Mouse (Mus musculus) hindlimb bud, embryonic 11.5 days (tissue): Measurements from ENCODE around the gene Gbx2.

Source experiments
- DNase-seq: peaks from one replicate; pipeline ENCODE4 v3.0.0-alpha.2; 2012; ENCODE audit warnings: low read depth, low spot score; ENCODE audit errors: extremely low spot score

Gene Gbx2

GRCm38 (mm10) chr1:89912392-89912791, 18.6 kb downstream of the Gbx2 start:
- DNase-seq: no peak

GRCm38 (mm10) chr1:89909796-89910195, 21.2 kb downstream of the Gbx2 start:
- DNase-seq: no peak

- DNase-seq: no peak
Measured at GRCm38 (mm10) chr1:89902641-89903040, 28.3 kb downstream of the Gbx2 start.

- DNase-seq: no peak
Measured at GRCm38 (mm10) chr1:89902236-89902635, 28.7 kb downstream of the Gbx2 start.

DNA sequence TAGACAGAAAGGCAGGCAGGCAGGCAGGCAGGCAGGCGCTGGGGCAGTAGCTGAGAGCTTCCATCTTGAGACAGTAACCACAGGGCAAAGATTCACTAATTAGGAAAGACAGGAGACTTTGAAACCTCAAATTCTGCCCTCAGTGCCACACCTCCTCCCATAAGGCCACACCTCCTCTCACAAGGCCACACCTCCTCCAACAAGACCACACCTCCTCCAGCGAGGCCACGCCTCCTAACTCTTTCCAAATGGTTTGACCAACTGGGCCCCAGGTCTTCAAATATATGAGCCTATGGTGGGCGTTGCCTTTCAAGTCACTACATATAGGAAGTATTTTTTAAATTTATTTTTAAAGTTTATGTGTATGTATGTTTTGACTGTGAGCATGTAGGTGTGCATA, 29.6 kb downstream of the Gbx2 start:
- no peak for DNase-seq

DNA sequence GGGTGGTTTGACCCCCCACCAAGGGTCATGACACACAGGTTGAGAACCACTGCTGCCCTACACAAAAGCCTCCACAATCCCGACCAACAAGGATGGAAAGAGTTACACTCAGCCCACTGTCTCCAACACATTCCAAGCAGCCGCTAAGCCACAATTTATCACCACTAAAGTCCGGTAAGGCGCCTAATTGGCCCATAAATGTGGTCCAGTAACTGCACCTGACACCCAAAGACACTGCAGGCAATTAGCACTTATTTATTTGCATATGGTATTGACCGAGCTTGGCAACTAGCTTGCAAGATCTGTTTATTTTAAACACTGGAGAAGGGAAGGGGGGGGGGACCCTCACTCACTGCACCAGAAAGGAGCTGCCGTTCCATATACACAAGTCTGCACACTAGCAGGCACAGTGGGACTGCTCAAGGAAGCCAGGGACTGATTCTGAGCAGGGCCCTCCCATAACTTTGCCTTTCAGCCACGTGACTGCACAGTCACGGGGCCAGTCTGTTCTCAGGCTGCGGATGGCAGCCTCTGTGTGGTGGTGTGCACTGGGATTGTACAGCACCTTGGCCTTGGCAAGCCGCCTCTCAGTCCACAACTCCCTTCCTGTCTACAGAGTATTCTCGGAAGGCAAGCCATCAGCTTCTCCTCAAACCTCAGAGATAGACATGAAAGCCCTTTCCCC, 31.1 kb downstream of the Gbx2 start:
- DNase-seq: peak; percentile 33

- DNase-seq: no peak
Measured at GRCm38 (mm10) chr1:89899036-89899435, 31.9 kb downstream of the Gbx2 start.

DNA sequence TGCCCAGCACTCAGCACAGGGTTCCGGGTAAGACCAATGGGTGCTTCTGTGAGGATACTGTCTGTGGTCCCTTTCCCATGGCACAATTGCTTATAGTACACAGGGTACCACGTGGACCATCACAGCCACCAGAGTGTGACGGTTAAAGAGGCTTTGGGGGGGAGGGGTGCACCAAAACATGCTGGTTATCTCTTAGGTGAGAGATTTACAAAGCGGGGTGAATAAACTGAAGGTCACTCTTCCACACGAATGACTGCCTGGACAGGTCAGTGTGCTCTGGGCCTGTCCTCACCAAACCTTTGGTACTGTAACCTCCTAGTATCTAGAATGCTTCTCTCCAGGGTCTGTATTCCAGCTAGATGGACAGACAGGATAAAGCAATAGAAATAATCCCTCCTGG, 35.2 kb downstream of the Gbx2 start:
- no peak for DNase-seq

GRCm38 (mm10) chr1:89892281-89892680, 38.7 kb downstream of the Gbx2 start:
- no peak for DNase-seq

GRCm38 (mm10) chr1:89891400-89891799, 39.6 kb downstream of the Gbx2 start:
- no peak for DNase-seq

- DNase-seq: no peak
Measured at GRCm38 (mm10) chr1:89885696-89886095, 45.3 kb downstream of the Gbx2 start.

DNA sequence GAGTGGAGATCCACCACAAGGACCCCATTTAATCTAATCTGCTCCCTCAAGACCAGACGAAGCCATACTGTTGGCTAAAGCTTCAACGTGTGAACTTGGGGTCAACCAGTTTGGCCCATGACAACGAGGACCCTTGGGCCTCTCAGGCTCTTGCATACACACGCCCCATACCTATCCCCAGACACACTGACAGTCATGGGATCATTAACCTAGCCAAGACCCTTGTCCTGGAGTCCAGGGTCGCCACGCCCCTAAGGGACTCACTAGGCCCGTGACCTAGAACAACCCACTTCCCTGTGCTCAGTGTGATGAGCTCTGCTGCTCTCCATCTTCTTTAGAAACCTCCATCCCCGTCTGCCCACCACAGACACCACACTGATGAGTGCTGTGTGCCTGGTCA, 46.6 kb downstream of the Gbx2 start:
- no peak for DNase-seq

DNA sequence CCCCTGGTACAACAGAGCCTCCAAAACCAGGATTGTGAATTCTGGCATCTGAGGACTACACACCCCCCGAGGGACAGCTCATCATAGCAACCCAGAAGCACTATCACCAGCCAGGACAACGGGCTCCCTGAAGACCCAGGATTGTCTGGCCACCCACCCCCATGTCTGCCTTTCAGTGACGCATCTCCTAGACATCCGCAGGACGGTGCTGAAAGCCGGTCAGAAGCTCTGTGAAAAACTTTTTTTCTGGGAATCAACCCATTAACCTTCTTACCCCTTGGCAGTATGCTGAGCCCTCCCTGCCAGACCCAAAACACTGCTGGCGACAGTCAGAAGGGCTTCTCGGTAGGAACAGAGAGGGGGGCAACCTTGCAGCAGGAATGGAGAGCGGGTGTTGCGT, 50.1 kb downstream of the Gbx2 start:
- no peak for DNase-seq

- DNase-seq: no peak
Measured at GRCm38 (mm10) chr1:89880193-89880592, 50.8 kb downstream of the Gbx2 start.

- DNase-seq: no peak
Measured at GRCm38 (mm10) chr1:89878496-89878895, 52.5 kb downstream of the Gbx2 start.
